Mouse (Mus musculus): ENCODE data around the gene Rap1gds1. TPM values are rescaled to one million over a fixed set of nuclear protein-coding genes. Genes with fewer than 3 reads are reported as not detected.
A peak's percentile ranks its signal among the peaks of the same experiment; 100 is the strongest.

Rap1gds1 gene
- 15.2 and 15.4 TPM in 2 replicates for polyA plus RNA-seq (2012; rRNA removed)

- Histone ChIP-seq H3K4me1 (ENCODE audit: control insufficient read depth, insufficient read depth, insufficient read length) (peaks cover 6% of the 10 kb centered on the region), H3K27me3 (ENCODE audit: control insufficient read depth, insufficient read depth, low read length) (no peaks in the 10 kb centered on the region), H3K36me3 (ENCODE audit: control insufficient read depth, insufficient read depth, low read length) (no peaks in the 10 kb centered on the region), H3K27ac (ENCODE audit: insufficient read depth, low read length) (peak within 1 kb of the TSS; percentile 96), H3K4me3 (ENCODE audit: extremely low read depth, insufficient read depth, insufficient read length) (peak within 1 kb of the TSS; percentile 96)
- TF ChIP-seq CTCF (IDR thresholded peaks at IDR 0.05; ENCODE audit: extremely low read depth, insufficient read depth, insufficient read length, insufficient replicate concordance) (no peak), POLR2A (IDR thresholded peaks at IDR 0.05; ENCODE audit: low read depth, low read length) (no peak; the same call in 1 of the 2 replicates)
- DNase-seq (ENCODE audit: low read depth in 1 of 2, low spot score in 2 of 2) = peak in 1 of 2 experiments; percentile 62
- WGBS = under 1% methylated on average over 90 of the region's 97 CpGs
Measured at GRCm38 (mm10) chr3:139074484-139075211, at the start of gene Rap1gds1. Gene Rap1gds1 (minus strand): TSS chr3:139075201.

GRCm38 (mm10) chr3:139118446-139118845 is 43.4 kb upstream of the Rap1gds1 start:
- no peak overlapping the region for H3K4me3 ChIP-seq (ENCODE audit: extremely low read depth, insufficient read depth, insufficient read length)
- H3K27ac ChIP-seq (ENCODE audit: insufficient read depth, low read length) = no peak overlapping the region
- no peak for DNase-seq (ENCODE audit: low read depth in 1 of 2, low spot score in 2 of 2)
- H3K27me3 ChIP-seq (ENCODE audit: control insufficient read depth, insufficient read depth, low read length) = no peaks in the 10 kb centered on the region
- TF ChIP-seq CTCF (IDR thresholded peaks at IDR 0.05; ENCODE audit: extremely low read depth, insufficient read depth, insufficient read length, insufficient replicate concordance) (no peak), POLR2A (IDR thresholded peaks at IDR 0.05; ENCODE audit: low read depth, low read length) (no peak)
- H3K4me1 ChIP-seq (ENCODE audit: control insufficient read depth, insufficient read depth, insufficient read length) = no peaks in the 10 kb centered on the region
- H3K36me3 ChIP-seq (ENCODE audit: control insufficient read depth, insufficient read depth, low read length) = no peaks in the 10 kb centered on the region

GRCm38 (mm10) chr3:139116733-139117337 is 41.8 kb upstream of the Rap1gds1 start:
- H3K4me1 ChIP-seq (ENCODE audit: control insufficient read depth, insufficient read depth, insufficient read length) = no peaks in the 10 kb centered on the region
- H3K4me3 ChIP-seq (ENCODE audit: extremely low read depth, insufficient read depth, insufficient read length) = no peak overlapping the region
- H3K27me3 ChIP-seq (ENCODE audit: control insufficient read depth, insufficient read depth, low read length) = no peaks in the 10 kb centered on the region
- no peak for DNase-seq (ENCODE audit: low read depth in 1 of 2, low spot score in 2 of 2)
- H3K27ac ChIP-seq (ENCODE audit: insufficient read depth, low read length) = no peak overlapping the region
- no peaks in the 10 kb centered on the region for H3K36me3 ChIP-seq (ENCODE audit: control insufficient read depth, insufficient read depth, low read length)
- TF ChIP-seq CTCF (IDR thresholded peaks at IDR 0.05; ENCODE audit: extremely low read depth, insufficient read depth, insufficient read length, insufficient replicate concordance) (no peak), POLR2A (IDR thresholded peaks at IDR 0.05; ENCODE audit: low read depth, low read length) (no peak)
- WGBS = 91% methylated on average over 9 of the region's 9 CpGs

- DNase-seq (ENCODE audit: low read depth in 1 of 2, low spot score in 2 of 2) = no peak
- TF ChIP-seq POLR2A (IDR thresholded peaks at IDR 0.05; ENCODE audit: low read depth, low read length) (no peak), CTCF (IDR thresholded peaks at IDR 0.05; ENCODE audit: extremely low read depth, insufficient read depth, insufficient read length, insufficient replicate concordance) (no peak)
- Histone ChIP-seq H3K4me3 (ENCODE audit: extremely low read depth, insufficient read depth, insufficient read length) (no peak overlapping the region), H3K27ac (ENCODE audit: insufficient read depth, low read length) (no peak overlapping the region), H3K4me1 (ENCODE audit: control insufficient read depth, insufficient read depth, insufficient read length) (no peaks in the 10 kb centered on the region), H3K36me3 (ENCODE audit: control insufficient read depth, insufficient read depth, low read length) (no peaks in the 10 kb centered on the region), H3K27me3 (ENCODE audit: control insufficient read depth, insufficient read depth, low read length) (no peaks in the 10 kb centered on the region)
- 69% methylated on average over 3 of the region's 3 CpGs for WGBS
Measured at GRCm38 (mm10) chr3:139112335-139112973, 37.5 kb upstream of the Rap1gds1 start.

GRCm38 (mm10) chr3:139111877-139112276 is 36.9 kb upstream of the Rap1gds1 start:
- 90% methylated on average over 2 of the region's 2 CpGs for WGBS
- H3K27ac ChIP-seq (ENCODE audit: insufficient read depth, low read length) = no peak overlapping the region
- H3K4me1 ChIP-seq (ENCODE audit: control insufficient read depth, insufficient read depth, insufficient read length) = no peaks in the 10 kb centered on the region
- no peak for TF ChIP-seq POLR2A (IDR thresholded peaks at IDR 0.05; ENCODE audit: low read depth, low read length)
- no peak for TF ChIP-seq CTCF (IDR thresholded peaks at IDR 0.05; ENCODE audit: extremely low read depth, insufficient read depth, insufficient read length, insufficient replicate concordance)
- H3K36me3 ChIP-seq (ENCODE audit: control insufficient read depth, insufficient read depth, low read length) = no peaks in the 10 kb centered on the region
- no peaks in the 10 kb centered on the region for H3K27me3 ChIP-seq (ENCODE audit: control insufficient read depth, insufficient read depth, low read length)
- no peak for DNase-seq (ENCODE audit: low read depth in 1 of 2, low spot score in 2 of 2)
- no peak overlapping the region for H3K4me3 ChIP-seq (ENCODE audit: extremely low read depth, insufficient read depth, insufficient read length)

- WGBS = 96% methylated on average over 5 of the region's 5 CpGs
- H3K27ac ChIP-seq (ENCODE audit: insufficient read depth, low read length) = no peak overlapping the region
- H3K36me3 ChIP-seq (ENCODE audit: control insufficient read depth, insufficient read depth, low read length) = no peaks in the 10 kb centered on the region
- H3K27me3 ChIP-seq (ENCODE audit: control insufficient read depth, insufficient read depth, low read length) = no peaks in the 10 kb centered on the region
- DNase-seq (ENCODE audit: low read depth in 1 of 2, low spot score in 2 of 2) = no peak
- no peaks in the 10 kb centered on the region for H3K4me1 ChIP-seq (ENCODE audit: control insufficient read depth, insufficient read depth, insufficient read length)
- H3K4me3 ChIP-seq (ENCODE audit: extremely low read depth, insufficient read depth, insufficient read length) = no peak overlapping the region
- TF ChIP-seq POLR2A (IDR thresholded peaks at IDR 0.05; ENCODE audit: low read depth, low read length) (no peak), CTCF (IDR thresholded peaks at IDR 0.05; ENCODE audit: extremely low read depth, insufficient read depth, insufficient read length, insufficient replicate concordance) (no peak)
Measured at GRCm38 (mm10) chr3:139108176-139108575, 33.2 kb upstream of the Rap1gds1 start.
